In genomic region chr1:136784178-136784577, GRCm38 (mm10) we compare ENCODE assay signal across 17 mouse cellular contexts.
DNase-seq lines count a peak whose midpoint lies in the region; ATAC-seq and TF ChIP-seq lines count a peak whose summit lies in the region.
"Had no signal": no experiment of that assay in that cellular context is flagged by ENCODE, and none has a peak within 500 bp of the region (broad histone marks: within the 10 kb centered on the region; RNA-seq: fewer than 3 reads in every experiment).

No protein-coding gene starts in this region.

- 75% methylated on average over 9 of the region's 9 CpGs for WGBS in midbrain, embryonic 15.5 days

- DNase-seq in adrenal gland, adult 2 months = peak; percentile 17
- no peak for DNase-seq in adrenal gland, postnatal 25 days
- DNase-seq in kidney, postnatal 36 days = peak; percentile 18 to 40
- peak; percentile 57 for DNase-seq in lung, postnatal 25 days (ENCODE audit: low spot score)
- DNase-seq in layer of hippocampus, adult 2 months (ENCODE audit: low spot score in 2 of 2) = no peak
- DNase-seq in ovary, adult 18-20 months (ENCODE audit: low spot score) = no peak
- DNase-seq: cerebellum, adult 11-12 months; gastrocnemius, postnatal 36 days; layer of hippocampus, adult 9-11 months; midbrain, embryonic 14.5 days; right cerebral cortex, postnatal 25 days had no signal

- H3K9me3 ChIP-seq in midbrain, embryonic 15.5 days = no peaks in the 10 kb centered on the region
- H3K9me3 ChIP-seq: embryonic facial prominence, embryonic 13.5 days; hindbrain, embryonic 13.5 days had no signal

- H3K9ac ChIP-seq in midbrain, embryonic 15.5 days = no peak overlapping the region
- H3K9ac ChIP-seq: embryonic facial prominence, embryonic 13.5 days; hindbrain, embryonic 13.5 days had no signal

- TF ChIP-seq CTCF in layer of hippocampus, adult 2 months (conservative IDR thresholded peaks at IDR 0.05) = no peak

- no peaks in the 10 kb centered on the region for H3K36me3 ChIP-seq in midbrain, embryonic 15.5 days (replicated peaks)
- H3K36me3 ChIP-seq: embryonic facial prominence, embryonic 13.5 days; hindbrain, embryonic 13.5 days had no signal

- H3K27ac ChIP-seq in brown adipose tissue, adult 24 weeks (replicated peaks; ENCODE audit: low read depth, low read length) = peak overlapping the region; percentile 10; the same call in 1 of the 2 replicates
- H3K27ac ChIP-seq in midbrain, embryonic 15.5 days = no peak overlapping the region
- H3K27ac ChIP-seq in layer of hippocampus, adult 2 months = no peak overlapping the region
- H3K27ac ChIP-seq: embryonic facial prominence, embryonic 13.5 days; hindbrain, embryonic 13.5 days; macrophage had no signal

- H3K4me2 ChIP-seq in midbrain, embryonic 15.5 days = no peak overlapping the region
- H3K4me2 ChIP-seq: embryonic facial prominence, embryonic 13.5 days; hindbrain, embryonic 13.5 days had no signal

- H3K27me3 ChIP-seq in midbrain, embryonic 15.5 days (replicated peaks) = 0 out of 2 replicates have a peak, but pooled peaks cover 3% of the 10 kb centered on the region
- H3K27me3 ChIP-seq: embryonic facial prominence, embryonic 13.5 days had no signal

- ATAC-seq in midbrain, embryonic 15.5 days (replicated peaks) = no peak
- ATAC-seq: intestine, postnatal 0 days had no signal

- peaks cover 9% of the 10 kb centered on the region for H3K4me1 ChIP-seq in brown adipose tissue, adult 24 weeks (ENCODE audit: control insufficient read depth, insufficient read depth, insufficient read length, low read length)
- H3K4me1 ChIP-seq in midbrain, embryonic 15.5 days = peaks cover 17% of the 10 kb centered on the region

- no peak overlapping the region for H3K4me3 ChIP-seq in brown adipose tissue, adult 24 weeks (ENCODE audit: insufficient read depth, low read depth, low read length)
- H3K4me3 ChIP-seq in midbrain, embryonic 15.5 days = no peak overlapping the region
- no peak overlapping the region for H3K4me3 ChIP-seq in layer of hippocampus, adult 2 months
- H3K4me3 ChIP-seq: embryonic facial prominence, embryonic 13.5 days; hindbrain, embryonic 13.5 days had no signal

Comparison
In these comparisons a context has a peak if more than half of its experiments do, and no peak if none do; other contexts are left out.
1. DNase-seq: peak in adrenal gland, adult 2 months (single experiment), kidney, postnatal 36 days (2 of 2) and lung, postnatal 25 days (single experiment); none in adrenal gland, postnatal 25 days (single experiment), layer of hippocampus, adult 2 months (0 of 2) and ovary, adult 18-20 months (single experiment).